Mouse (Mus musculus): ENCODE data around the gene Cd248.
A peak's percentile ranks its signal among the peaks of the same experiment; 100 is the strongest.

Cd248 gene

DNA sequence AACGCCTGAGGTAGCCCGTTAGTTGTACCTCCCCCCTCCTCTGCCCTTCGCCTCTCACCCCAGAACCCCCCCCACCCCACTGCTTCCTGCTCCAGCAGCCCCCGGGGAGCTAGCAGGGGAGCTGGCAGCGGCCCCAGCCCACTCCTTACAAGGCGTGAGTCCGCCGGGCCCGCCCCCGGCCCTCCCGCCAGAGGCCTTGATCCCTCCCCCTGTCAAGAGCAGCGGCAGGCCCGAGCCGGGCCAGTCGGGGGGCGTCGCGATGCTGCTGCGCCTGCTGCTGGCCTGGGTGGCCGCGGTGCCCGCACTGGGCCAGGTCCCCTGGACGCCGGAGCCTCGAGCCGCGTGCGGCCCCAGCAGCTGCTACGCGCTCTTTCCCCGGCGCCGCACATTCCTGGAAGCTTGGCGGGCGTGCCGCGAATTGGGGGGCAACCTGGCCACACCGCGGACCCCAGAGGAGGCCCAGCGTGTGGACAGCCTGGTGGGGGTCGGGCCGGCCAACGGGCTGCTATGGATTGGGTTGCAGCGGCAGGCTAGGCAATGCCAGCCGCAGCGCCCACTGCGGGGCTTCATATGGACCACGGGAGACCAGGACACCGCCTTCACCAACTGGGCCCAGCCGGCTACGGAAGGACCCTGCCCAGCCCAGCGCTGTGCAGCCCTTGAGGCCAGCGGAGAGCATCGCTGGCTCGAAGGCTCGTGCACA, at the start of gene Cd248:
Gene Cd248, plus strand, starts transcription at position 212 of the 703 bp plus-strand sequence.
- DNase-seq (ENCODE audit: low spot score in 2 of 2): no peak

DNA sequence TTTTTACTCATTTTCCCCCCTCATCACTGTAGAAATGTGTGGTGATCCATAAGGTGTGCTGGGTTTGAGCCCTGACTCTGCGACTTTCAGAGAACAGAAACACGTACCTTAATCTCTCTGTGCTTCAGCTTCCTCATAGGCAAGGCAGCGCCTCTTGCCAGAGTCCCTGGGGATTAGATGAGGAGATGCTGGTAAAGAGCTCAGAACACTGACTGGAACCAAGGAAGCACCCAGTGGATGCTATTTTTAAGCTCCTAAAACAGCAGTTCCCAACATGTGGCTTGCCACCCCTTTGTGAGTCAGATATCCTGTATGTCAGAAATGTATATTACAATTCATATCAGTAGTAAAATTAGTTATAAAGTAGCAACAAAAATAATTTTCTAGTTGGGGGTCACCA, 49.7 kb upstream of the Cd248 start:
- DNase-seq (ENCODE audit: low spot score in 2 of 2): no peak

DNA sequence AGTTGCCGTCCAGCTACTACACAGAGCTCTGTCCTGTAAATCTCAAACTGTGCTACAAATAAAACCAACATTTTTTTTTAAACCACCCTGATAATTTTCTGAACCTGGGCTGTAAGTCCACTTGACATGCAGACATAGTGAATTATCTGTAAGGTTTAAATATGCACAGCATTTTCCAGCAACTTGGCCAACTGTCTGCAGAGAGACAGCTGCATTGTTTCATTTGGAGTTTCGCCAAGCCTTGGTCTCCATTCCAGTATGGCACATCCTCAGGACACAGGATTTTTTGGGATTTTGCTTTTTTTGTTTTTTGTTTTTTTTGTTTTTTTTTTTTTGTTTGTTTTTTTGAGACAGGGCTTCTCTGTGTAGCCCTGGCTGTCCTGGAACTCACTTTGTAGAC, 46.5 kb upstream of the Cd248 start:
- no peak for DNase-seq (ENCODE audit: low spot score in 2 of 2)

DNA sequence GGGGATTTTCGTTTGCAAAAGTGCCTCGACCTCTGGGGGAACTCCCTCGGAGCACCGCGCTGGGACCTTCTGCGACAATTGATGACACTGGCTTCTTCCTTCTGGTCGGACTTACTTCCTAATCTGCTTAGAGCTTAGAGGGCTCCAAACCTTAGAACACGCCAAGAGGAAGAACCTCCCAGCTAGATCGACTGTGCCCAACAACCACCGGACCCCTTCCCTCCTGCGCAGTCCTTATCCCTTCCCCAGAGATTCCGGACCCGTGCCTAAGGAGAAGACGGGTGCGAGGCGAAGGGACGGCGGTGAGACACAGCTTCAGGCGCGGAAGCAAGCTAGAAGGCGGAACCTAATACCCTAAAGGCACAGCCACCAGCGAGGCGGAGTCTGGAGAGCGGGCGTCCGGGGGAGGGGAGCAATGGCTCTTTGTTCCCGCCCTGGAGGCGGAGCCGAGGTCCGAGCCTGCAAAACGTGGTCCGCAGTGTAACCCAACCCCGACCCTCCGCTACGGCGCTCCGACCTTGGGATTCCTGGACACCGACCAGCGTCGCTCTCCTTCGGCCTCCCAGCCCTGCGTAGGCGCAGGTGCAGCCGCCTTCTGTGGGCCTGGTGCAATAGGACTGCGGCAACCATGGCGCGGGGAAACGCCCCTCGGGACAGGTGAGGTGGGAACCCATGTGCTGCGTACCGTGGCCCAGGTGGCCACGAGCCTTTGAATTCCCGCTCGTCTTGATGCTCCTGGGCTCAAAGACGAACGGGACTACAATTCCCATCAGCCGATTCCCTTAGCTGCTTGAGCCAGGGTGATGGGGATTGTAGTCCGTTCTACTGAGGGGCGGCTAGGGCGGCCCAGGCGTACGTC, 44.0 kb upstream of the Cd248 start, which contains the start of gene Slc29a2:
Gene Slc29a2, plus strand, starts transcription at position 240 of the 859 bp plus-strand sequence.
- peak; percentile 76 to 77 for DNase-seq (ENCODE audit: low spot score in 2 of 2)

DNA sequence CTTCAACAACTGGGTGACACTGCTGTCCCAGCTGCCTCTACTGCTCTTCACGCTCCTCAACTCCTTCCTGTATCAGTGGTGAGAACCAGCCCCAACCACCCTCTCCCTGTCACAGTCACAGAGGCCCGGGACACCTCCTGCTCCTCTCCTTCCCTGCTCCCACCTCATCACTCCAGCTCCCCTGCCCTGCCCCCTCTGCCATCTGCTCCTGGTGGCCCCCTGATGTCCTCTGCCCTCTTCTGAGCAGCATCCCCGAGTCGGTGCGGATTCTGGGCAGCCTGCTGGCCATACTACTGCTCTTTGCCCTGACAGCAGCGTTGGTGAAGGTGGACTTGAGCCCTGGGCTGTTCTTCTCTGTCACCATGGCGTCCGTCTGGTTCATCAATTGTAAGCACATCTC, 41.8 kb upstream of the Cd248 start:
- DNase-seq (ENCODE audit: low spot score in 2 of 2): no peak

DNA sequence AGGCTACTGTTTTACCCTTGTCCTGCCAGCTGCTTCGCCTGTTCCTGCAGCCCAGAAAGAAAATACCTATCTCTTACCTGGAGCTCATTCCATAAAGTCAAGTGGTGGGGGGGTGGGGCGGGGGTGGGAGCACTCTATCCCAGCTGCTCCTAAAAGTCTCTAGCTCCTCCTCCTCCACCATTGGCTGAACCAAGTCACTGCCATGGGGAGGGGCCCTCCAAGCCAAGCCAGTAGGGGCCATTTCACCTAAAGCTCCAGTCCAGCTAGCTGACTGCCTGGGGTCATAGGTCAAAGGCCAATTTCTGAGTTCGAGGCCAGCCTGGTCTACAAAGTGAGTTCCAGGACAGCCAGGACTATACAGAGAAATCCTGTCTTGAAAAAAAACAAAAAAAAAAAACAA, 35.2 kb upstream of the Cd248 start:
- no peak for DNase-seq (ENCODE audit: low spot score in 2 of 2)

DNA sequence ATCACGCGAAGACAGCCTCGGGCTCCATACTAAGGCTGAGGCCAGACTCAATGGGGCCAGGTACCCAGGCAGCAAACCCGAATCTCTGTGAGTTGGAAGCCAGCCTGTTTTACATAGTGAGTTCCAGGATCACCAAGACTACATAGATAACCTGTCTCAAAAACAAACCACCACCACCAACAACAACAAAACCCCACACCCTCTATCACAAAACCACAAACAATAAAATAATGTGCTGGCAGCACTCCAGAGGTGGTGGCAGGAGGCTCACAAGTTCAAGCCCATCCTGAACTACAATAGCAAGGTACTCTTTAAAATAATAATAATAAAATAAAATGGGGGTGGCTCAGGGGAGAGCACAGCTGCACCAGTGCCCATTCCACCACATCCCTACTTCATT, 31.3 kb upstream of the Cd248 start:
- DNase-seq (ENCODE audit: low spot score in 2 of 2): no peak

DNA sequence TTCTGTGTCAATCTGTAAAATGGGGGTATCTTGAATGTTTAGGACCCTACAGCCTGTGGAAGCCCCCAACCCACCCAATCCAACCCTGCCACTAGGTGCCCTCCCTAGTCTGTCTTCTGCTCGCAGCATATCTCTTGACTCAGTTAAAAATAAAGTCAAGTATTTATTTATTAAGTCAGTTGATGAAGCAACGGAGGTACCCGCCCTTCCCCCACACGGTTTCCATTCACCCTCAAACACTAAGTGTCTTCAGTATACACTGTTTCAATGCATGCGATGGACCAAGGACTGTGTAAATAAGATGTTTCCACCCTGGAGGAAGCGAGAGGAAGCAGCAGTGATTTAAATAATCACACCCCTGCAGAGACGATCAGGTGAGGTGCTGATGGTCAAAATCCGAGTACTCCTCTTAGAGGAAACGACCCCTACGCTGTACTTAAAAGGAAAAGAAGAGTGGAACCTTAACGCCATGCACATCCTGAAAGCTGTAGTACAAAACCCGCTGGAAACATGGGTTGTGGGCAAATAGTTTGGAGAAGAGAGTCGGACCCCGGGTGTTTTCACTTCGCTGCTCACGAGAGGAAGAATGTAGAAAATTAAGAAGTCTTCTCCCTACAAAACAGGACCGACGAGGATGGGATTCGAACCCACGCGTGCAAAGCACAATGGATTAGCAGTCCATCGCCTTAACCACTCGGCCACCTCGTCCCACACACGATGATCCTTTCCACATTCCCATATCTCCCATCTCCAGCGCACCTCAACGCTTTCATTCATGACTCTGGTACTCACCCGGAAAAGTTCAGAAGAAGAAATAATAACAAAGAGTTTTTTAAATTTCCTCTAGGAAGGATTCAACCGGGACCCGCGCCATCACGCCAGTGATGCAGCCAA, 30.0 kb upstream of the Cd248 start:
- peak; percentile 81 to 88 for DNase-seq (ENCODE audit: low spot score in 2 of 2)

DNA sequence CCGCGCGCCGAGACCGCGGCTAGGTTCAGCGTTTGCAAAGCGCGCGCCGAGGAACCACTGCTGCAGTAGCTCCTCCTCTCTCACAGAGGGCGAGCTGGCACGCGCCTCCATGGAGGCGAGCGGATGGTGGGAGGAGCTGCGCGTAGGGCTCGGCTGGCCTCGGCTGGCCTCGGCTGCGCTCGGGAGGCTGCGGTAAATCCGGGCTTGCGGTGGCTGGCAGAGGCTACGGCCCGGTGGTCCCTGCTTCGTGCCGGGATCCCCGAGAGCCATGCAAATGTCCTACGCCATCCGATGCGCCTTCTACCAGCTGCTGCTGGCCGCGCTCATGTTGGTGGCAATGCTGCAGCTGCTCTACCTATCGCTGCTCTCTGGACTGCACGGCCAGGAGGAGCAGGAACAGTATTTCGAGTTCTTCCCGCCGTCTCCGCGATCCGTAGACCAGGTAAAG, 29.1 kb upstream of the Cd248 start, which contains the start of the genes B4gat1 and AC124502.3:
Gene B4gat1, plus strand, starts transcription at position 118 of the 448 bp plus-strand sequence.
Gene AC124502.3, plus strand, starts transcription at position 183 of the 448 bp plus-strand sequence.
- peak in 1 of 2 experiments; percentile 81 for DNase-seq (ENCODE audit: low spot score in 2 of 2)

DNA sequence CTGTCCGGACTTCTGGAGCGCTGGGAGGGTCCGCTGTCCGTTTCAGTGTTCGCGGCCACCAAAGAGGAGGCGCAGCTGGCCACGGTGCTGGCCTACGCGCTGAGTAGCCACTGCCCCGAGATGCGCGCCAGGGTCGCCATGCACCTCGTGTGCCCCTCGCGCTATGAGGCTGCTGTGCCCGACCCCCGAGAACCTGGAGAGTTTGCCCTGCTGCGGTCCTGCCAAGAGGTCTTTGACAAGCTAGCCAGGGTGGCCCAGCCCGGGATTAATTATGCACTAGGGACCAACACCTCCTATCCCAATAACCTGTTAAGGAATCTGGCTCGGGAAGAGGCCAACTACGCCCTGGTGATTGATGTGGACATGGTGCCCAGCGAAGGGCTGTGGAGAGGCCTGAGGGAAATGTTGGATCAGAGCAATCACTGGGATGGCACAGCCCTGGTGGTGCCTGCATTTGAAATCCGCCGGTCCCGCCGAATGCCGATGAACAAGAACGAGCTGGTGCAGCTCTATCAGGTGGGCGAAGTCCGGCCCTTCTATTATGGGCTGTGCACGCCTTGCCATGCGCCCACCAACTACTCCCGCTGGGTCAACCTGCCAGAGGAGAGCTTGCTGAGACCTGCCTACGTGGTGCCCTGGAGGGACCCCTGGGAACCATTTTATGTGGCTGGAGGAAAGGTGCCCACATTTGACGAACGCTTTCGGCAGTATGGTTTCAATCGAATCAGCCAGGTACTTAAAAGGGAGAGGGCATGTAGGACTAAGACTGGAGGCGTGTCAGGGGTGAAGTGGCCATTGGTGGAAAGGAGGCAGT, 28.4 kb upstream of the Cd248 start:
- no peak for DNase-seq (ENCODE audit: low spot score in 2 of 2)

DNA sequence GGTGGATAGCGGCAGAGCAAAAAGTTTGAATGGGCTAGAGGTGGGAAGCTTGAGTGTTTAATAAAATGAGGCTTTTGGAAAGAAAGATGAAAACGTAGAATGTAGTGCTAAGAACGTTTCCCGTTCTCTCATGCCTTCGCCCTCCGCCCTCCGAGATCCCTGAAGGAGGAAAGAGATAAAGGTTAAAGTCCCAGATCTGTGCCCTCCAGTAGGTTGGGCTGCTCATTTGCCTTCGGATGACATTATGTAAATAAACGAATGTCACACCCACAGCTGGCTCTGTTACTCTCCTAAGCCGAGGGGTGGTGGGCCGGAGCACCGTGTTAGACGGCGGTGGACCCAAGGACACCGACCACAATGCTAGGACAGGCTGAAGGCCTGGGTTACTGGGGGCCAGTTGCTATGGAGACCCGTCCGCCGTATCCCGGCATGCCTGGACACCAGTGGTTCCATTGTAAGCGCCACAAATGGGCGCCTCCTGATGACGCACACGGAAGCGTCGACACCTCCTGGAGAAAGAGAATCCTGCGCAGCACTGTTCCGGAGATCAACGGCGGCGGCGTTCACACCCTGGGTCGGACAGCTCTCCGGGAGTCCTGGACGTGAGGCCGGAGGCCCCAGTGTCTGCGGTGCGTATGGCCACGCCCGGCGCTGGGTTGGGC, 26.9 kb upstream of the Cd248 start, which contains the start of gene Brms1:
Gene Brms1, plus strand, starts transcription at position 493 of the 662 bp plus-strand sequence.
- peak; percentile 84 to 90 for DNase-seq (ENCODE audit: low spot score in 2 of 2)

DNA sequence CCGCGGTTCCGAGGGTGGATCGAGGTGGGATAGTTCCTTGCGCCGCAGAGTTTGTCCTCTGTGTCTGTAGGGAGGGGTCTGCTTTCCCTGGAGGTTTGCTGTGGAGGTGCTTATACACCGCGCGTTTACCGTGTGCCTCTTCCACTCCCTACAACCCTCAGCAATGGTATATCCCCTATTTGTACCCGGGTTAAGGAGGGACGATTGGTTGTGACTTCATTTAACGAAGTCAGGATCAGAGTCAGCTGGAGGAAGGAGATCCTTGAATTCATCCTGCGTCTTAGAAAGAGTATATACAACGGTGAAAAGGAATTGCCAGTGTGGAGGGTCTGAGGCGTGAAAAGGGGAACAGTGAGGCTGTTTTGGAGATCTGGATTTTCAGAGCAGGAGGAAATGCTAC, 26.3 kb upstream of the Cd248 start:
- DNase-seq (ENCODE audit: low spot score in 2 of 2): no peak

DNA sequence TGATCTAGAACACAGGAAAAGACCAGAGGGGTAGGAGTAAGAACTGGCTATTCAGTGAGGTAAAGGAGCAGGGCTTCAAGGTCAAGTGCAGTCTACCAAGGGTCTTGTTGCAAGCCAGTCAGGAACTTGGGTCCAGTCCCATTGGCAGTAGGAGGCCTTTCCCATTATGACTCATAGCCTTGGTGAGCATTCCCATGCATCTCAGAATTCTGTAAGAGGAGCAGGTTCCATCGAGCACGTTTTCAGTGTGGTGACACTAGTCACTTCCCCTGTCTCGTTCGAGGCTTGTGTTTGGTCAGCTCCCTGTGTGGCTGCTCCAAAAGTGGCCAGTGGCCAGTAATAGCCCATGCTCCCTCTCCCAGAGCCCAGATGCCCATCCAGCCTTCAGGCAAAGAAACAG, 22.3 kb upstream of the Cd248 start:
- no peak for DNase-seq (ENCODE audit: low spot score in 2 of 2)

DNA sequence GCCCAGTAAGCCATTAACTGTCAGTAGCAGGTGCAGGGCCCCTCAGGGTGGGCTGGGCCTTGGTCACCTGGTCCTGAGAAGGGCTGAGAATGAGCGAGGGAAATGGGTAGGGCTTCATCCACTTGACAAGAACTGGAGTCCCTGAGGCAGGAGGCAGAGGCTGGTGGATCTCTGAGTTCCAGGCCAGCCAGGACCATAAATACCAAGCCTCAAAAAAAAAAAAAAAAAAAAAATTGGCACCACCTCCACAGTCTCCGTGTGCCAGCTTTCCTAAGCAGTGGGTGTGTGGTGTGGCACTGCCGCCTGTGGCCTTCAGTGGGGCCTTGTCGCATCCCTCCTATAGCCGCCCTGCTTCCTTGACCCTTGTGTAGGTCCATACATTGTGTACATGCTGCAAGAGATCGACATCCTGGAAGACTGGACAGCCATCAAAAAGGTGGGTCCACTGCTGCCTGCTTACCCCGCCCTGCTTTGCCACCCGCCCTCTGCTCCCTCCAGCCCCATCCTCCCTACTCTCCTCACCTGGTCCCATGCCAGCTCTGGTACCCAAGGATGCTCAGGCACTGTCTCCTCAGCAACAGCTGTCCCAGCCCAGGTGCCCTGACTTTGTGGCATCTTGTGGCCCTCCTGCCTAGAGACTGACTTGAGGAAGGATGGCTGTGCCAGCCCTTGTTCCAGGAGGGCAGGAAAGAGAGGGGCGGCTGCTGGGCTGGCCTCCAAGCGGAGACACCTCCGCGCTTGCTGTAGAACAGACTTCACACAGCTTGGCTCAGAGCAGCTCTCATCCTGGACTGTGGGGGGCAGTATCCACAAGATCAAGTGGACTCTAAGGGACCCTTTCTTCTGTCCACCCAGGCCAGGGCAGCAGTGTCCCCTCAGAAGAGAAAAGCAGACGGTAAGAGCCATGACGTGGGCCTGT, 19.5 kb upstream of the Cd248 start:
- peak in 1 of 2 experiments; percentile 55 for DNase-seq (ENCODE audit: low spot score in 2 of 2)

DNA sequence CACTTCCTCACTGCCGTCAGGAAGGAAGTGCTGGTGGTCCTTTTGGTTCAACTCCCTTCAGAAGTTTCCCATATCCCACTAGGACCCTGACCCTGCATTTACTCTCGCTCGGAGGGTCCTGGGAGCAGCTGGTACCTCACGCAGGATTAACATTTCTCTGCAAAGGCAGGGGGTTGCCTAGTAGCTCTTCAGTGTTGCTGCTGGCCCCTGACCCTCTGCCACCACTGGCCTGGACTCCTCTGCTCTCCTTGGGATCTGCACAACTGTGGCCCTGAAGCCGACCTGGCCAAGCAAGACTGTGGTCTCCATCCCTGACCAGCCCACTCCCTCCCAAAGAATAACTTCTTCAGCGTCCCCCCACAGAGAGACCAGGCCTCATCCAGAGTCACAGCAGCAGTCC, 18.6 kb upstream of the Cd248 start:
- no peak for DNase-seq (ENCODE audit: low spot score in 2 of 2)

DNA sequence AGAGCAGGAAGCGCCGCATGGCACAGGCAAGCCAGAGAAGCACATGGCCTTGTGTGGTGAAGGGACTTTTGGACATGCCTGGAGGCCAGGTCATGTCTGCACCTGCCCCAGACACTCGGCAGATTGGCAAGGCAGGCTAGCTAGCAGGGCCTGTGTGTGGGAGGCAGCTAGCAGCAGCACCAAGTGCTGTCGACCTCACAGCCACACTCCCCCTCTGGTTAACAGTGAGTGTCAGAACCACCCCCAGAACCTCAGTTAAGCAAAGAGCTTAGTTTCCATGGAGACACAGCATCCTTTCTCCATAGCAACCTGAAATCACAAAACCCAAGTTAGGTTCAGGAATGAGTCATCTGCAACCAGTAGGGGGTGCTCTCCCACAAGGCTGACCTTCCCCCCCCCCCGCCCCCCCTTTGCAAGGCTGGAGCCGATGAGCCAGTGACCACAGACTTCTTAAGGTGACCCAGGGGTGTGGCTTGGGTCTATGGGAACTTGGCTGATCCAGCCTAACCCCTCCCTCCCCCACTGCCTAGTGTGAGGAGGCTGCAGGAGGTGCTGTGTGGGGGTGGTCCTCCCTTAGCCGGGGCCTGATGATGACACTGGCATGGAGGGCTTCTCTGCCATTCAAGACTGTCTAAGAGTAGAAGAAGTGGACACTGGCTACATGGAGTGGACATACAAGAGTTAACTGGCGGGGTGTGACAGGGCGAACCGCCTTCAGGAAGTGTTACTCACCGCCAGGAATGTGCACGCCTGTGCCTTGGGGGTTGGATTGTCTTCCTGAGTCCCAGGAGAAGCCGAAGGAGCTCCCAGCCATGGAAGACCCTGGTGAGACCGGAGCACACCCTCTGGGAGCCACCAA, 17.6 kb upstream of the Cd248 start, which contains the start of gene Rin1:
Gene Rin1, plus strand, starts transcription at position 435 of the 859 bp plus-strand sequence.
- DNase-seq (ENCODE audit: low spot score in 2 of 2): peak in 1 of 2 experiments; percentile 55

DNA sequence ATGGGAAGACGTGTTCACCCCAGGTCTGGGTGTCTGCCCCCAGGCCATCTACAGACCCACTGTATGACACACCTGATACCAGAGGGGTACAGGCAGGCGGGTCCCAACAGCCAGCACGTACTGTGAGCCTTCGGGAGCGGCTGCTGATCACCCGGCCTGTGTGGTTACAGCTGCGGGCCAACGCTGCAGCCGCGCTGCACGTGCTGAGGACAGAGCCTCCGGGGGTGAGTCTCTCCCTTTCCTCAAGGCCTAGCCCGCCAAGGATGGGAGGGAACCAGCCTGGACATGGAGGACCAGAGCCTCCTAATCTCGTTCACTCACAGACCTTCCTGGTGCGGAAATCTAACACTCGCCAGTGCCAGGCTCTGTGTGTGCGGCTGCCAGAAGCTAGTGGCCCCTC, 16.8 kb upstream of the Cd248 start:
- DNase-seq (ENCODE audit: low spot score in 2 of 2): no peak

DNA sequence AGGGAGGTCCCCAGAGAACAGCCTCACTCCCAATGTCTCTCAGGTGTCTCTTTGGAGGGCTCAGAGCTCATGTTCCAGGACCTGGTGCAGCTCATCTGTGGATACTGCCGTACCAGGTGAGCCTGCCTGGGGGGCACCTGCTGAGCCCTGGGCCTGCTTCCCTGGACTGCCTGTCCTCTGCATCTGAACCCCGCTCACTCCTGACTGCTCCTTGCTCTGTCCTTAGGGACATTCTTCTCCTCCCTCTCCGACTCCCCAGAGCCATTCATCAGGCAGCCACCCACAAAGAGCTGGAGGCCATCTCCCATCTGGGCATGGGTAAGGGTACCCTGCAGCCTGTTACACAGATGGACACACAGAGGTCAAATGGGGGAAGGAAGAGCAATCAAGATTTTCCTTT, 16.4 kb upstream of the Cd248 start:
- no peak for DNase-seq (ENCODE audit: low spot score in 2 of 2)
